In the genomic region with DNA sequence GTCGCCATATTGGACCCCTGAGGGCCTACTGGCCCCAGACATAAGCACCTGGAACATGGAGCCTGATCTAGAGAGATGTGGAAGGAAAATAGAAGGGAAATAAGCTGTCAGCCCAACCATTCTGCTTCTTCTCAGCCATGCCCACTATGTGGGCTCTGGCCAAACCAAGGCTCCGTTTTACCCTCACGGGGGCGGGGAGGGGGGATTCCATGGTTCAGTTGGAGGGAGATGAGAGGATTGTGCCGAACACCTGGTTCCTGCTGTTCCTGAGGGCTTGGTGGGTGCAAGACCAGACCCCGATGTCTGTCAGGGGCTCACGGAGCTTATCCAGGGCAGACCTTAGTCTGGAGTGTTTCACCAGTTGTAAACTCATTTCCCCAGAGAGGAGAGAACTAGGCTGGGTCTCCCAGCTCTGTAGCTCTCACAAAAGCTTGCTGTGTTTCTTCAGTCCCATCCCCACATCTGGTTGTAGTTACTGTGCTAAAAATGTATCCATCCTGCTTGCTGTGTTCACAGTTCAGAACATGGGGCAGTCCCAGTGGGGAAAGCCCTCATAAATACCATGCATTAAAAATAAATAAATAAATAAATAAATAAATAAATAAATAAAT, we compare ENCODE assay signal across 22 mouse cellular contexts. TPM values are rescaled to one million over a fixed set of nuclear protein-coding genes. Genes with fewer than 3 reads are reported as not detected.
DNase-seq lines count a peak whose midpoint lies in the region; ATAC-seq lines count a peak whose summit lies in the region.
"Had no signal": no experiment of that assay in that cellular context is flagged by ENCODE, and none has a peak within 500 bp of the region (broad histone marks: within the 10 kb centered on the region; RNA-seq: fewer than 3 reads in every experiment).

No protein-coding gene starts in this region.

- peak; percentile 86 for DNase-seq in 3T3-L1 (ENCODE audit: low read depth, low spot score)
- DNase-seq in embryo, embryonic 10.5 days (ENCODE audit: low spot score), result peak; percentile 38
- DNase-seq in thymus, postnatal 14 days, result no peak
- DNase-seq in spleen, postnatal 36 days (ENCODE audit: low spot score in 2 of 2), result no peak
- no peak for DNase-seq in spleen, postnatal 4 days (ENCODE audit: low spot score in 2 of 2)
- no peak for DNase-seq in c-Kit-positive CD71-positive TER-119-positive erythroid progenitor cells, embryonic 14.5 days (ENCODE audit: low spot score)
- DNase-seq: adrenal gland, adult 2 months; cerebellum, postnatal 14 days; gastrocnemius, postnatal 36 days; kidney, adult 8-10 months; kidney, postnatal 4 days; liver, embryonic 13.5 days; lung, embryonic 14.5 days; lung, postnatal 36 days; right cerebral cortex, postnatal 25 days; thymus, postnatal 25 days had no signal

- no peak overlapping the region for H3K4me3 ChIP-seq in embryonic facial prominence, embryonic 15.5 days (replicated peaks)
- H3K4me3 ChIP-seq in limb, embryonic 12.5 days (replicated peaks), result no peak overlapping the region
- H3K4me3 ChIP-seq: forebrain, embryonic 12.5 days; hindbrain, embryonic 10.5 days; liver, embryonic 13.5 days; neural tube, embryonic 15.5 days had no signal

- H3K36me3 ChIP-seq in embryonic facial prominence, embryonic 15.5 days, result no peaks in the 10 kb centered on the region
- no peaks in the 10 kb centered on the region for H3K36me3 ChIP-seq in limb, embryonic 12.5 days
- H3K36me3 ChIP-seq: forebrain, embryonic 12.5 days; hindbrain, embryonic 10.5 days; liver, embryonic 13.5 days; neural tube, embryonic 15.5 days had no signal

- H3K9ac ChIP-seq in embryonic facial prominence, embryonic 15.5 days, result no peak overlapping the region
- H3K9ac ChIP-seq in limb, embryonic 12.5 days (replicated peaks), result no peak overlapping the region
- H3K9ac ChIP-seq: forebrain, embryonic 12.5 days; liver, embryonic 13.5 days; lung, embryonic 14.5 days; neural tube, embryonic 15.5 days had no signal

- H3K4me2 ChIP-seq in embryonic facial prominence, embryonic 15.5 days (replicated peaks), result peak overlapping the region; percentile 6; the same call in 1 of the 2 replicates
- H3K4me2 ChIP-seq in limb, embryonic 12.5 days, result peak overlapping the region; percentile 13; the same call in 1 of the 2 replicates
- H3K4me2 ChIP-seq: forebrain, embryonic 12.5 days; liver, embryonic 13.5 days; lung, embryonic 14.5 days; neural tube, embryonic 15.5 days had no signal

- H3K9me3 ChIP-seq in embryonic facial prominence, embryonic 15.5 days (replicated peaks), result no peaks in the 10 kb centered on the region
- no peaks in the 10 kb centered on the region for H3K9me3 ChIP-seq in limb, embryonic 12.5 days
- H3K9me3 ChIP-seq: forebrain, embryonic 12.5 days; hindbrain, embryonic 10.5 days; liver, embryonic 13.5 days; neural tube, embryonic 15.5 days had no signal

- peak overlapping the region; percentile 79 for H3K27ac ChIP-seq in embryonic facial prominence, embryonic 15.5 days (replicated peaks)
- peak overlapping the region; percentile 64 for H3K27ac ChIP-seq in limb, embryonic 12.5 days
- H3K27ac ChIP-seq: forebrain, embryonic 12.5 days; hindbrain, embryonic 10.5 days; liver, embryonic 13.5 days; neural tube, embryonic 15.5 days had no signal

- 47% methylated on average over 7 of the region's 7 CpGs for WGBS in embryonic facial prominence, embryonic 15.5 days
- 50% methylated on average over 7 of the region's 7 CpGs for WGBS in limb, embryonic 12.5 days

- peaks cover 8% of the 10 kb centered on the region for H3K4me1 ChIP-seq in embryonic facial prominence, embryonic 15.5 days
- peaks cover 16% of the 10 kb centered on the region for H3K4me1 ChIP-seq in limb, embryonic 12.5 days (replicated peaks)
- H3K4me1 ChIP-seq: liver, embryonic 13.5 days; neural tube, embryonic 15.5 days had no signal

- ATAC-seq in embryonic facial prominence, embryonic 15.5 days (ENCODE audit: insufficient number of reproducible peaks, low FRiP score, low TSS enrichment, low read depth), result peak; percentile 68
- peak; percentile 79 for ATAC-seq in limb, embryonic 12.5 days (ENCODE audit: insufficient number of reproducible peaks, insufficient read depth, low FRiP score, low TSS enrichment, low read depth)
- ATAC-seq: midbrain, embryonic 16.5 days had no signal

- no peaks in the 10 kb centered on the region for H3K27me3 ChIP-seq in embryonic facial prominence, embryonic 15.5 days
- no peaks in the 10 kb centered on the region for H3K27me3 ChIP-seq in limb, embryonic 12.5 days
- H3K27me3 ChIP-seq: forebrain, embryonic 12.5 days; liver, embryonic 13.5 days; neural tube, embryonic 15.5 days had no signal

RNA-seq across cellular contexts. Expression of a gene that starts 56.9 kb away (rescaled TPM):
- polyA plus RNA-seq in embryonic facial prominence, embryonic 15.5 days (2015; fragmentation: Nextera tagmentation; extraction: Ambion mirVana), result 20.6 and 21.3 TPM in 2 replicates
- polyA plus RNA-seq in limb, embryonic 12.5 days (2016; fragmentation: Nextera tagmentation; extraction: Ambion mirVana), result 15.4 and 18.5 TPM in 2 replicates

Comparison
In these comparisons a context has a peak if more than half of its experiments do, and no peak if none do; other contexts are left out.
1. DNase-seq: peak in 3T3-L1 (single experiment) and embryo, embryonic 10.5 days (single experiment); none in thymus, postnatal 14 days (single experiment), spleen, postnatal 36 days (0 of 2), spleen, postnatal 4 days (0 of 2) and c-Kit-positive CD71-positive TER-119-positive erythroid progenitor cells, embryonic 14.5 days (single experiment).